Mouse (Mus musculus) heart, postnatal 0 days (tissue): ENCODE measurements around the gene Stk35.

Experiments used
- CTCF ChIP-seq: IDR thresholded peaks from 2 replicates; pipeline ENCODE4 v1.5.1; 2016; ENCODE audit warnings: antibody characterized with exemption, control low read depth, low read depth
- EP300 ChIP-seq: IDR thresholded peaks from 2 replicates; pipeline ENCODE4 v1.6.1; 2016; ENCODE audit warnings: antibody characterized with exemption, low read depth

DNA sequence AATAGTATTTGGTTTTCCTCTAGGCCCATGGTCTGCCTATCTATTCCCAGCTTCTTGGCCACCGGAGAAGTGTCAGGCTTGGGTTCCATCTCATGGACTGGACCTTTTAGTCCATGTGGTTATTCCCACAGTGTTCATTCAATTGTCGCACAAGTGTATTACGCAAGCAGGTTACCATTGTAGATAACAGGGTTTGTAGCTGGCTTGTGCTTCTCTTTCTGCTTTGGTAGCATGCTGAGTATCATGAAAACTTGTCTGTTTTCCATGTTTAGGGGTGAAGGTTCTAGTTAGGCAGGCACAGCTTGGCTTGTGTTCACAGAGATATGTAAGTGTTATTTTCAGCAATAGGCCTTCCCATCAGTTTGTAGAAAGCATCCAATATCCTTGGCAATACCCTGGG is 25.8 kb downstream of the Stk35 start:
- TF ChIP-seq CTCF (no peak), EP300 (no peak)
